Mouse (Mus musculus) frontal cortex, adult (tissue): Measurements from ENCODE around the gene Btbd9.

Experiments used
- ATAC-seq: cut with Nextera tagmentation; 2 replicates; pipeline ENCODE4 v1.9.2; 2017; ENCODE audit warnings: mild to moderate bottlenecking, moderate library complexity, mixed read lengths; ENCODE audit not compliant: low TSS enrichment

The Btbd9 gene

GRCm38 (mm10) chr17:30182063-30182462 lies 394.2 kb downstream of the Btbd9 start:
- ATAC-seq = no peak

GRCm38 (mm10) chr17:30181554-30181953 lies 394.7 kb downstream of the Btbd9 start:
- ATAC-seq = no peak

- no peak for ATAC-seq
Observed at GRCm38 (mm10) chr17:30180197-30180596, 396.1 kb downstream of the Btbd9 start.

GRCm38 (mm10) chr17:30178402-30178801 lies 397.9 kb downstream of the Btbd9 start:
- no peak for ATAC-seq

- ATAC-seq = no peak
Observed at GRCm38 (mm10) chr17:30177435-30177834, 398.9 kb downstream of the Btbd9 start.
